Mouse (Mus musculus) limb, embryonic 11.5 days (tissue): ENCODE results near the gene Glod4. TPM values are rescaled to one million over a fixed set of nuclear protein-coding genes. Genes with fewer than 3 reads are reported as not detected.
A peak's percentile ranks its signal among the peaks of the same experiment; 100 is the strongest.

Experiments
- ATAC-seq: fragments of 200-750 bp; cut with Nextera tagmentation; 2 replicates; pipeline ENCODE4 v1.8.0; 2017; ENCODE audit warnings: low read depth; ENCODE audit not compliant: insufficient number of reproducible peaks, low FRiP score, low TSS enrichment
- DNase-seq: peaks from one replicate; pipeline ENCODE4 v3.0.0-alpha.2; 2015; ENCODE audit warnings: low spot score
- H3K27ac ChIP-seq: fragments of 300-500 bp; sonication (generic); replicated peaks from 2 replicates; pipeline ENCODE4 v1.5.1; 2014; ENCODE audit warnings: low read depth, mild to moderate bottlenecking, low read length
- H3K27me3 ChIP-seq: fragments of 300-500 bp; sonication (generic); 2 replicates; pipeline ENCODE4 v1.6.1; 2014; ENCODE audit warnings: mild to moderate bottlenecking, low read length, mixed read lengths; ENCODE audit not compliant: control insufficient read depth, insufficient read depth
- H3K36me3 ChIP-seq: fragments of 300-500 bp; sonication (generic); 2 replicates; pipeline ENCODE4 v1.6.1; 2014; ENCODE audit warnings: mild to moderate bottlenecking, low read length, moderate library complexity, mixed read lengths; ENCODE audit not compliant: control insufficient read depth, insufficient read depth
- H3K4me1 ChIP-seq: fragments of 300-500 bp; sonication (generic); 2 replicates; pipeline ENCODE4 v1.6.1; 2014; ENCODE audit warnings: low read length, mixed read lengths; ENCODE audit not compliant: control insufficient read depth, insufficient read depth
- H3K4me2 ChIP-seq: fragments of 300-500 bp; sonication (generic); 2 replicates; pipeline ENCODE4 v1.6.1; 2014; ENCODE audit warnings: low read depth, mild to moderate bottlenecking, moderate library complexity; ENCODE audit not compliant: severe bottlenecking
- H3K4me3 ChIP-seq: fragments of 300-500 bp; sonication (generic); 2 replicates; pipeline ENCODE4 v1.5.1; 2014; ENCODE audit warnings: low read depth, low read length
- H3K9ac ChIP-seq: fragments of 300-500 bp; sonication (generic); 2 replicates; pipeline ENCODE4 v1.6.1; 2014; ENCODE audit warnings: mild to moderate bottlenecking, low read length
- H3K9me3 ChIP-seq: fragments of 300-500 bp; sonication (generic); 2 replicates; pipeline ENCODE4 v1.6.1; 2016; ENCODE audit warnings: low read length; ENCODE audit not compliant: control insufficient read depth
- WGBS: fragments of 180-500 bp; shearing (Covaris S2); extraction: QIAGEN DNeasy Blood & Tissue Kit; methylation state at CpG from one replicate; pipeline ENCODE4 v1.1.7; 2014; 5-methylcytosine and 5-hydroxymethylcytosine counted together
- polyA plus RNA-seq: library from polyadenylated mRNA; unstranded; fragments of >200 nt; fragmentation: Nextera tagmentation; extraction: Ambion mirVana; gene quantifications from 2 replicates; pipeline ENCODE4 v1.2.1, GENCODE M21; 2014

Gene Glod4
- polyA plus RNA-seq, 1 experiment from 2014 or later, result 136 TPM

DNA sequence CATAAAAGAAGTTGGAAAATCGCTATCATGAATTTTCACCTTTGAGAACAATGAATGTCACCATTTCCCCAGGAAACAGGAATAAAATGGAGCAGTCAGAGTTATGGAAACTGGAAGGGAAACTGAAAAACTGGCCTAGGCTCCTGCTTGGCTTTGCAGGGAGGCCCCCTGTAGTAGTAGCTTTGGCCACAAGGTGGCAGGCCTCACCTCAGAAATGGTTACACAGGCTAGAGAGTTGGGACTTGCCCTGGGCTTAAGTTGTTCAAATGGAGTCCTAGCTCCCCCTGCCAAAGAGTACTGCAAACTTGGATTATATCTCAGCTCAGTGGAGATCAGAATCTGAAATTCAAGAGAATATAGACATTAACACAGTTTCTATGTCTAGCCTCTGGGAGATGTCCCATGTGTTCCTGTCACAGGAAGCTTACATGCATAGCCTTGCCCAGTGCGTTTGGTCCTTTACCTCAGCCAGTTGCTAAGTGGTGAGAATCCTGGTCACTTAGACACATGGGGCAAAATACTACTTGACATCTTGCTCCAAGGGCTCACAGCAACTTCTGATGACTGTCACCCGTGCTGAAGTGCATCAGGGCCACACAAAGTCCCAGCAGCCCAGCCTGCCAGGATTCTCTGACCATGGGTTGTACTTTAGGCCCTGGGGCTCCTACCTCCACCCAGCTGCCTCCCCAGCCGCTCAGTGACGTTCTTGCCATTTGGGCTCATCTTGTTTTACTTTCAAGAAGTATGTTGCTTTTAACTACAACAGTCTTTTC lies 9.8 kb upstream of the Glod4 start:
- H3K27ac ChIP-seq, result no peak overlapping the region
- no peaks in the 10 kb centered on the region for H3K9me3 ChIP-seq
- peaks cover 29% of the 10 kb centered on the region for H3K4me1 ChIP-seq
- DNase-seq (peak; percentile 95), ATAC-seq (no peak; the same call in 1 of the 2 replicates)
- H3K27me3 ChIP-seq, result no peaks in the 10 kb centered on the region
- H3K4me2 ChIP-seq, result no peak overlapping the region
- WGBS, result 49% methylated on average over 5 of the region's 5 CpGs
- H3K9ac ChIP-seq, result no peak overlapping the region
- H3K4me3 ChIP-seq, result no peak overlapping the region
- H3K36me3 ChIP-seq, result peaks cover 16% of the 10 kb centered on the region; the same call in 1 of the 2 replicates

DNA sequence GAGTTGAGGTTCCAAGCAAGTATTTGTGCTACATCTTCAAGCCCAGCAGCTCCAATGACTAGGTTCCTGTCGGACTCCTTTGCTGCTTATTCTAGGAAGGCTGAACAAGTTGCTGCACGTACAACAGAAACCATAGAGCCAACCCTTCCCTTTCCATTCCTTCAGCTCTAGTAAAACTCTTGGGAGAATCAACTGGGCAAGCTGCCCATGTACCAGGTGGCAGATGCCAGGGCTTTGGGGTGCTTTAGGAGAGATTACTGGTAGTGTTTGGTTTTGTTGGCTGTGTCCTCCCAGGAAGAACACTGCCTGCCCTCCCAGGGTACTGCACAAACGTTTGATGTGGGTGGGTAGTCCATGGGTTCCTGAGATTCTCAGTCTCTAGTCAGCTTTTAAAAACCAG lies 8.5 kb upstream of the Glod4 start:
- H3K9me3 ChIP-seq, result no peaks in the 10 kb centered on the region
- DNase-seq (no peak), ATAC-seq (no peak)
- H3K4me3 ChIP-seq, result no peak overlapping the region
- 61% methylated on average over 3 of the region's 3 CpGs for WGBS
- H3K27me3 ChIP-seq, result no peaks in the 10 kb centered on the region
- H3K27ac ChIP-seq, result no peak overlapping the region
- peaks cover 24% of the 10 kb centered on the region for H3K4me1 ChIP-seq
- peaks cover 13% of the 10 kb centered on the region; the same call in 1 of the 2 replicates for H3K36me3 ChIP-seq
- H3K4me2 ChIP-seq, result no peak overlapping the region
- H3K9ac ChIP-seq, result no peak overlapping the region

DNA sequence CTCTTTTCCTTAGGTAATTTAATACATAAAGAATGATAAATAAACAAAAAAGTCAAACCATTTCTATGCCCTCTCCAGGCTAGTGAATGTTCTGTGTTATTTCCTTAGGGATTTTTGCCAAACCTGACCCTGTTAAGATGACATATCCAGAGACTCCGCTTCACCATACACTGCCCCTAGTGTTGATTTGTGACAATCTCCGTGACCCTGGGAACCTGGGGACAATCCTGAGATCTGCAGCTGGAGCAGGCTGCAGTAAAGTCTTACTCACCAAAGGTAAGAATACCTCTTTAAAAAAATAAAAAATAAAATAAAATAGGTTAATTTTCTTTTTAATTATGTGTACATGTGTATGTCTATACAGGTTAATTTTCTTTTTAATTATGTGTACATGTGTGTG lies 3.7 kb upstream of the Glod4 start:
- ATAC-seq, result no peak
- Histone ChIP-seq H3K36me3 (peaks cover 13% of the 10 kb centered on the region; the same call in 1 of the 2 replicates), H3K27ac (no peak overlapping the region), H3K4me2 (no peak overlapping the region), H3K4me1 (no peaks in the 10 kb centered on the region), H3K4me3 (no peak overlapping the region), H3K9ac (no peak overlapping the region), H3K9me3 (no peaks in the 10 kb centered on the region), H3K27me3 (no peaks in the 10 kb centered on the region)
- 64% methylated on average over 2 of the region's 2 CpGs for WGBS
- no peak for DNase-seq

- H3K4me1 ChIP-seq, result no peaks in the 10 kb centered on the region
- H3K4me3 ChIP-seq, result no peak overlapping the region
- no peak for ATAC-seq
- H3K9ac ChIP-seq, result no peak overlapping the region
- no peak overlapping the region for H3K4me2 ChIP-seq
- H3K36me3 ChIP-seq, result peaks cover 13% of the 10 kb centered on the region; the same call in 1 of the 2 replicates
- H3K27me3 ChIP-seq, result no peaks in the 10 kb centered on the region
- H3K9me3 ChIP-seq, result no peaks in the 10 kb centered on the region
- no peak for DNase-seq
- H3K27ac ChIP-seq, result no peak overlapping the region
These were observed 2.9 kb upstream of the Glod4 start for GRCm38 (mm10) chr11:76246439-76246838.

- peak overlapping the region; percentile 89 for H3K4me3 ChIP-seq
- H3K36me3 ChIP-seq, result peaks cover 5% of the 10 kb centered on the region; the same call in 1 of the 2 replicates
- no peaks in the 10 kb centered on the region for H3K4me1 ChIP-seq
- no peaks in the 10 kb centered on the region for H3K27me3 ChIP-seq
- no peaks in the 10 kb centered on the region for H3K9me3 ChIP-seq
- WGBS, result 1% methylated on average over 34 of the region's 34 CpGs
- no peak; the same call in 1 of the 2 replicates for ATAC-seq
- peak overlapping the region; percentile 83 for H3K9ac ChIP-seq
- H3K27ac ChIP-seq, result no peak overlapping the region
- DNase-seq, result no peak
- H3K4me2 ChIP-seq, result peak overlapping the region; percentile 90
These were observed 454 bp upstream of the Glod4 start for GRCm38 (mm10) chr11:76243811-76244546.

DNA sequence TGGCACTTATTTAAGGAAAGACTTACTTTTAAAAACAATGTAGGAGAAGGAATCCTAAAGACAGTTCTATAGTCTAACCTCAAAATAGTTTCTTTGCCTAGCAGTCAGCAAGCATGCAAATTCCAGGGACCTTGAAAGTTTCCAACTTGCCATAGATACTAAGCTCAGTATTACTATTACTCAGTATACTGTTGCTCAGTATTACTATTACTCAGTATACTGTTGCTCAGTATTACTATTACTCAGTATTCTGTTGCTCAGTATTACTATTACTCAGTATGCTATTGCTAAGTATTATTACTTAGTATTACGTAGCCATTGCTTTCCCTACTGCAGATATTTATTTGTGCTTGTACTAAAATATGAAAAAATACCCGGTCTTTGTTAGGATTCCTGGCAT lies 3.8 kb downstream of the Glod4 start:
- H3K36me3 ChIP-seq, result peaks cover 4% of the 10 kb centered on the region; the same call in 1 of the 2 replicates
- H3K9ac ChIP-seq, result no peak overlapping the region
- no peaks in the 10 kb centered on the region for H3K4me1 ChIP-seq
- DNase-seq, result no peak
- 95% methylated on average over 2 of the region's 2 CpGs for WGBS
- no peak overlapping the region for H3K4me2 ChIP-seq
- no peak for ATAC-seq
- H3K4me3 ChIP-seq, result no peak overlapping the region
- H3K27ac ChIP-seq, result no peak overlapping the region
- no peaks in the 10 kb centered on the region for H3K9me3 ChIP-seq
- H3K27me3 ChIP-seq, result no peaks in the 10 kb centered on the region

GRCm38 (mm10) chr11:76236136-76236535 lies 7.4 kb downstream of the Glod4 start:
- WGBS, result 92% methylated on average over 3 of the region's 3 CpGs
- Histone ChIP-seq H3K4me3 (no peak overlapping the region), H3K36me3 (peaks cover 4% of the 10 kb centered on the region; the same call in 1 of the 2 replicates), H3K9me3 (no peaks in the 10 kb centered on the region), H3K27ac (no peak overlapping the region), H3K9ac (no peak overlapping the region), H3K27me3 (no peaks in the 10 kb centered on the region), H3K4me1 (no peaks in the 10 kb centered on the region), H3K4me2 (no peak overlapping the region)
- no peak for DNase-seq
- no peak for ATAC-seq

- DNase-seq (no peak), ATAC-seq (no peak)
- no peaks in the 10 kb centered on the region for H3K4me1 ChIP-seq
- H3K27ac ChIP-seq, result no peak overlapping the region
- no peak overlapping the region for H3K4me3 ChIP-seq
- no peak overlapping the region for H3K9ac ChIP-seq
- H3K4me2 ChIP-seq, result no peak overlapping the region
- no peaks in the 10 kb centered on the region for H3K27me3 ChIP-seq
- H3K9me3 ChIP-seq, result no peaks in the 10 kb centered on the region
- no peaks in the 10 kb centered on the region; the same call in 1 of the 2 replicates for H3K36me3 ChIP-seq
These were observed 18.5 kb downstream of the Glod4 start for GRCm38 (mm10) chr11:76225051-76225450.
